Mouse (Mus musculus) MEL (cell line): ENCODE data around the gene Serpinf1. TPM values are rescaled to one million over a fixed set of nuclear protein-coding genes. Genes with fewer than 3 reads are reported as not detected.
A peak's percentile ranks its signal among the peaks of the same experiment; 100 is the strongest.

Source experiments
- DNase-seq: peaks from one replicate; pipeline ENCODE4 v3.0.0; 2011; ENCODE audit warnings: low read depth, low spot score
- H3K27ac ChIP-seq: 2 replicates; pipeline ENCODE4 v1.5.1; 2012; ENCODE audit warnings: low read depth, mild to moderate bottlenecking, control low read depth, low read length, moderate library complexity; ENCODE audit not compliant: control insufficient read depth
- H3K27me3 ChIP-seq, 2 experiments: fragments of 150-350 bp in 1 of 2; sonication (generic) in 1 of 2; 2 replicates each; pipeline ENCODE4 v1.6.1; 2012; ENCODE audit warnings: low read length in 2 of 2, mild to moderate bottlenecking in 2 of 2, improper control_type of control experiment in 1 of 2, moderate library complexity in 1 of 2; ENCODE audit not compliant: insufficient read depth in 2 of 2, control insufficient read depth in 1 of 2
- H3K36me3 ChIP-seq, 2 experiments: 2 replicates each; pipeline ENCODE4 v1.6.1; 2012 to 2014; ENCODE audit warnings: low read length in 2 of 2, improper control_type of control experiment in 1 of 2, inconsistent platforms in 1 of 2, mild to moderate bottlenecking in 1 of 2; ENCODE audit not compliant: insufficient read depth in 2 of 2, control insufficient read depth in 1 of 2
- H3K4me1 ChIP-seq, 2 experiments: fragments of 150-350 bp in 1 of 2; sonication (generic) in 1 of 2; 2 replicates each; pipeline ENCODE4 v1.6.1; 2012; ENCODE audit warnings: low read length in 2 of 2, improper control_type of control experiment in 1 of 2, mild to moderate bottlenecking in 1 of 2; ENCODE audit not compliant: insufficient read depth in 2 of 2, control insufficient read depth in 1 of 2
- H3K4me3 ChIP-seq, 2 experiments: fragments of 150-350 bp in 1 of 2; sonication (generic) in 1 of 2; 2 replicates each; pipeline ENCODE4 v1.5.1; 2012; ENCODE audit warnings: low read depth in 2 of 2, low read length in 2 of 2, mild to moderate bottlenecking in 2 of 2, moderate library complexity in 2 of 2, control low read depth in 1 of 2, improper control_type of control experiment in 1 of 2; ENCODE audit not compliant: control insufficient read depth in 1 of 2, insufficient read depth in 1 of 2
- H3K79me2 ChIP-seq: 2 replicates; pipeline ENCODE4 v1.6.1; 2012; ENCODE audit warnings: mild to moderate bottlenecking, low read length, moderate library complexity; ENCODE audit not compliant: control insufficient read depth, poor library complexity, insufficient read depth
- H3K9ac ChIP-seq: 2 replicates; pipeline ENCODE4 v1.6.1; 2012; ENCODE audit warnings: low read depth, mild to moderate bottlenecking, control low read depth, low read length, moderate library complexity; ENCODE audit not compliant: control insufficient read depth, poor library complexity, severe bottlenecking
- H3K9me3 ChIP-seq: fragments of 150-350 bp; sonication (generic); replicated peaks from 2 replicates; pipeline ENCODE4 v1.6.1; 2012; ENCODE audit warnings: mild to moderate bottlenecking, low read length, improper control_type of control experiment, moderate library complexity; ENCODE audit not compliant: insufficient read depth
- CHD1 ChIP-seq: IDR thresholded peaks from 2 replicates; pipeline ENCODE4 v1.6.1; 2012; ENCODE audit warnings: low read depth, mild to moderate bottlenecking, inconsistent platforms, low read length, improper control_type of control experiment
- CTCF ChIP-seq, 3 experiments: IDR thresholded peaks in 2 of 3; conservative IDR thresholded peaks in 1 of 3; 2 replicates each; pipeline ENCODE4 v1.5.1; 2011 to 2012; ENCODE audit warnings: low read length in 3 of 3, low read depth in 2 of 3, mild to moderate bottlenecking in 2 of 3, improper control_type of control experiment in 1 of 3, inconsistent platforms in 1 of 3, mixed read lengths in 1 of 3, moderate library complexity in 1 of 3; ENCODE audit not compliant: control insufficient read depth in 1 of 3, insufficient read depth in 1 of 3, poor library complexity in 1 of 3, severe bottlenecking in 1 of 3
- ELF1 ChIP-seq: IDR thresholded peaks from 2 replicates; pipeline ENCODE4 v1.6.1; 2014; ENCODE audit warnings: low read depth, mild to moderate bottlenecking, inconsistent platforms, low read length, improper control_type of control experiment, moderate library complexity
- EP300 ChIP-seq, 2 experiments: IDR thresholded peaks; 2 replicates each; pipeline ENCODE4 v1.6.1; 2011; ENCODE audit warnings: improper control_type of control experiment in 2 of 2, low read length in 2 of 2, low read depth in 1 of 2, mild to moderate bottlenecking in 1 of 2
- ETS1 ChIP-seq: IDR thresholded peaks from 2 replicates; pipeline ENCODE4 v1.6.1; 2012; ENCODE audit warnings: low read depth, mild to moderate bottlenecking, inconsistent platforms, low read length, improper control_type of control experiment, moderate library complexity
- GATA1 ChIP-seq: IDR thresholded peaks from 2 replicates; pipeline ENCODE4 v1.6.1; 2011; ENCODE audit warnings: low read depth, low read length, improper control_type of control experiment
- JUND ChIP-seq: IDR thresholded peaks from 2 replicates; pipeline ENCODE4 v1.6.1; 2011; ENCODE audit warnings: low read depth, mild to moderate bottlenecking, improper control_type of control experiment, low read length
- MAFK ChIP-seq: IDR thresholded peaks from 2 replicates; pipeline ENCODE4 v1.6.1; 2011; ENCODE audit warnings: low read depth, mild to moderate bottlenecking, low read length, improper control_type of control experiment, borderline replicate concordance
- MAX ChIP-seq: IDR thresholded peaks from 2 replicates; pipeline ENCODE4 v1.6.1; 2011; ENCODE audit warnings: low read length, improper control_type of control experiment
- MAZ ChIP-seq: IDR thresholded peaks from 2 replicates; pipeline ENCODE4 v1.6.1; 2012; ENCODE audit warnings: low read depth, mild to moderate bottlenecking, inconsistent platforms, low read length, improper control_type of control experiment
- MEF2A ChIP-seq: IDR thresholded peaks from 2 replicates; pipeline ENCODE4 v1.6.1; 2014; ENCODE audit warnings: low read depth, mild to moderate bottlenecking, inconsistent platforms, low read length, improper control_type of control experiment; ENCODE audit not compliant: poor library complexity, insufficient replicate concordance, severe bottlenecking; ENCODE audit errors: extremely low read depth
- MXI1 ChIP-seq: IDR thresholded peaks from 2 replicates; pipeline ENCODE4 v1.6.1; 2011; ENCODE audit warnings: mild to moderate bottlenecking, low read depth, low read length, improper control_type of control experiment
- NRF1 ChIP-seq: IDR thresholded peaks from 2 replicates; pipeline ENCODE4 v1.6.1; 2014; ENCODE audit warnings: low read depth, mild to moderate bottlenecking, inconsistent platforms, low read length, improper control_type of control experiment, moderate library complexity; ENCODE audit not compliant: poor library complexity, insufficient read depth, severe bottlenecking
- POLR2A ChIP-seq, 2 experiments: IDR thresholded peaks; 2 replicates each; pipeline ENCODE4 v1.6.1; 2011 to 2012; ENCODE audit warnings: low read length in 2 of 2, mild to moderate bottlenecking in 2 of 2, control low read depth in 1 of 2, improper control_type of control experiment in 1 of 2, low read depth in 1 of 2, moderate library complexity in 1 of 2; ENCODE audit not compliant: control insufficient read depth in 1 of 2, insufficient read depth in 1 of 2, poor library complexity in 1 of 2
- POLR2AphosphoS5 ChIP-seq: IDR thresholded peaks from 2 replicates; pipeline ENCODE4 v1.6.1; 2012; ENCODE audit warnings: low read depth, borderline replicate concordance, mild to moderate bottlenecking, inconsistent platforms, low read length, moderate library complexity, mixed read lengths
- SIN3A ChIP-seq: IDR thresholded peaks from 2 replicates; pipeline ENCODE4 v1.6.1; 2012; ENCODE audit warnings: low read length, improper control_type of control experiment, inconsistent platforms
- TCF12 ChIP-seq: IDR thresholded peaks from 2 replicates; pipeline ENCODE4 v1.6.1; 2014; ENCODE audit warnings: low read depth, mild to moderate bottlenecking, inconsistent platforms, low read length, improper control_type of control experiment, moderate library complexity
- USF2 ChIP-seq, 2 experiments: IDR thresholded peaks; 2 replicates each; pipeline ENCODE4 v1.6.1; 2011 to 2012; ENCODE audit warnings: improper control_type of control experiment in 2 of 2, low read length in 2 of 2, borderline replicate concordance in 1 of 2, inconsistent platforms in 1 of 2, low read depth in 1 of 2, mild to moderate bottlenecking in 1 of 2; ENCODE audit not compliant: insufficient read depth in 1 of 2
- ZC3H11A ChIP-seq: IDR thresholded peaks from 2 replicates; pipeline ENCODE4 v1.6.1; 2012; ENCODE audit warnings: low read depth, mild to moderate bottlenecking, inconsistent platforms, low read length, improper control_type of control experiment
- ZNF384 ChIP-seq: IDR thresholded peaks from 2 replicates; pipeline ENCODE4 v1.6.1; 2012; ENCODE audit warnings: low read depth, mild to moderate bottlenecking, inconsistent platforms, low read length, improper control_type of control experiment
- polyA plus RNA-seq, 2 experiments: library from polyadenylated mRNA; stranded (reverse) in 1 of 2; unstranded in 1 of 2; fragments of >175 nt in 1 of 2; fragments of >200 nt in 1 of 2; gene quantifications; 2 replicates each; pipeline versions ENCODE4 v1.2.1 to v1.2.4; 2012; ENCODE audit warnings: low replicate concordance in 2 of 2, low read depth in 1 of 2; ENCODE audit not compliant: insufficient read length in 2 of 2, insufficient read depth in 1 of 2, missing spikeins in 1 of 2
- total RNA-seq: library from RNA; depleted of rRNA; stranded (reverse); fragments of 300-350 nt; gene quantifications from 2 replicates; pipeline ENCODE4 v1.2.3, GENCODE M21; 2012

Serpinf1 gene
- total and polyA plus RNA-seq, 3 experiments = 0.36 TPM; not detected in 2

- TF ChIP-seq MAZ = no peak
- Histone ChIP-seq H3K4me1 (no peaks in the 10 kb centered on the region), H3K9ac (no peak overlapping the region), H3K79me2 (no peaks in the 10 kb centered on the region), H3K36me3 (no peaks in the 10 kb centered on the region), H3K27ac (no peak overlapping the region), H3K9me3 (no peaks in the 10 kb centered on the region), H3K27me3 (no peaks in the 10 kb centered on the region), H3K4me3 (no peak overlapping the region)
- DNase-seq = no peak
These were observed 22.4 kb downstream of the Serpinf1 start for GRCm38 (mm10) chr11:75400099-75400498.

- no peaks in the 10 kb centered on the region for H3K4me1 ChIP-seq
- no peaks in the 10 kb centered on the region for H3K36me3 ChIP-seq
- TF ChIP-seq EP300 (IDR thresholded peaks at IDR 0.05; ENCODE audit: low read depth in 1 of 2, low read length in 2 of 2) (no peak), GATA1 (no peak), ETS1 (no peak), CTCF (IDR thresholded peaks at IDR 0.05 in 2 of 3, conservative IDR thresholded peaks at IDR 0.05 in 1 of 3; ENCODE audit: control insufficient read depth in 1 of 3, insufficient read depth in 1 of 3, low read depth in 2 of 3, low read length in 3 of 3, poor library complexity in 1 of 3, severe bottlenecking in 1 of 3) (no peak), MEF2A (no peak), POLR2A (IDR thresholded peaks at IDR 0.05; ENCODE audit: control insufficient read depth in 1 of 2, insufficient read depth in 1 of 2, low read depth in 1 of 2, low read length in 2 of 2, poor library complexity in 1 of 2) (no peak), TCF12 (no peak), ZC3H11A (no peak), USF2 (IDR thresholded peaks at IDR 0.05; ENCODE audit: borderline replicate concordance in 1 of 2, insufficient read depth in 1 of 2, low read depth in 1 of 2, low read length in 2 of 2) (no peak), MAFK (no peak), JUND (no peak), SIN3A (no peak), ELF1 (no peak), MAX (no peak), NRF1 (no peak), CHD1 (no peak), POLR2AphosphoS5 (no peak), MXI1 (no peak), ZNF384 (no peak)
- no peak overlapping the region for H3K27ac ChIP-seq
- H3K79me2 ChIP-seq = no peaks in the 10 kb centered on the region
- no peaks in the 10 kb centered on the region for H3K27me3 ChIP-seq
- H3K9ac ChIP-seq = no peak overlapping the region
- peak; percentile 26 for DNase-seq
- no peak overlapping the region for H3K4me3 ChIP-seq
- no peaks in the 10 kb centered on the region for H3K9me3 ChIP-seq
These were observed 23.1 kb downstream of the Serpinf1 start for GRCm38 (mm10) chr11:75399411-75399841.
